Mouse (Mus musculus): ENCODE measurements around the gene Eif2b1. TPM values are rescaled to one million over a fixed set of nuclear protein-coding genes. Genes with fewer than 3 reads are reported as not detected.
"Not testable (repeated sequence)": the region's sequence is repeated elsewhere in the genome, so short reads cannot be mapped to it uniquely, and the experiment has no call there.

Gene Eif2b1
- total RNA-seq, 1 experiment from 2014 or later, result 24.1 TPM

GRCm38 (mm10) chr5:124552094-124552472, 26.8 kb downstream of the Eif2b1 start:
- no peak for ATAC-seq (ENCODE audit: extremely low read depth, insufficient number of reproducible peaks, low FRiP score, poor library complexity, severe bottlenecking)

- not testable (repeated sequence) for ATAC-seq (ENCODE audit: extremely low read depth, insufficient number of reproducible peaks, low FRiP score, poor library complexity, severe bottlenecking)
Observed at GRCm38 (mm10) chr5:124551349-124552093, 27.4 kb downstream of the Eif2b1 start.

GRCm38 (mm10) chr5:124550737-124551136, 28.2 kb downstream of the Eif2b1 start:
- ATAC-seq (ENCODE audit: extremely low read depth, insufficient number of reproducible peaks, low FRiP score, poor library complexity, severe bottlenecking), result not testable (repeated sequence)

GRCm38 (mm10) chr5:124541602-124541973, 37.3 kb downstream of the Eif2b1 start:
- no peak for ATAC-seq (ENCODE audit: extremely low read depth, insufficient number of reproducible peaks, low FRiP score, poor library complexity, severe bottlenecking)

- ATAC-seq (ENCODE audit: extremely low read depth, insufficient number of reproducible peaks, low FRiP score, poor library complexity, severe bottlenecking), result 0 out of 2 replicates have a peak, but pooled peaks have one; percentile 4
Observed at GRCm38 (mm10) chr5:124540905-124541601, 37.9 kb downstream of the Eif2b1 start.

GRCm38 (mm10) chr5:124540383-124540786, 38.5 kb downstream of the Eif2b1 start, which contains the start of gene Tmed2:
Tmed2 (plus strand) TSS chr5:124540695.
- ATAC-seq (ENCODE audit: extremely low read depth, insufficient number of reproducible peaks, low FRiP score, poor library complexity, severe bottlenecking), result peak; percentile 94

- ATAC-seq (ENCODE audit: extremely low read depth, insufficient number of reproducible peaks, low FRiP score, poor library complexity, severe bottlenecking), result no peak
Observed at GRCm38 (mm10) chr5:124539905-124540304, 39.0 kb downstream of the Eif2b1 start.

- ATAC-seq (ENCODE audit: extremely low read depth, insufficient number of reproducible peaks, low FRiP score, poor library complexity, severe bottlenecking), result peak; percentile 52; the same call in 1 of the 2 replicates
Observed at GRCm38 (mm10) chr5:124538813-124539792, 39.8 kb downstream of the Eif2b1 start.

- ATAC-seq (ENCODE audit: extremely low read depth, insufficient number of reproducible peaks, low FRiP score, poor library complexity, severe bottlenecking), result no peak
Observed at GRCm38 (mm10) chr5:124536776-124537175, 42.2 kb downstream of the Eif2b1 start.

GRCm38 (mm10) chr5:124535016-124535415, 43.9 kb downstream of the Eif2b1 start:
- ATAC-seq (ENCODE audit: extremely low read depth, insufficient number of reproducible peaks, low FRiP score, poor library complexity, severe bottlenecking), result no peak

GRCm38 (mm10) chr5:124532451-124532850, 46.5 kb downstream of the Eif2b1 start:
- no peak for ATAC-seq (ENCODE audit: extremely low read depth, insufficient number of reproducible peaks, low FRiP score, poor library complexity, severe bottlenecking)

- ATAC-seq (ENCODE audit: extremely low read depth, insufficient number of reproducible peaks, low FRiP score, poor library complexity, severe bottlenecking), result no peak
Observed at GRCm38 (mm10) chr5:124531583-124531930, 47.4 kb downstream of the Eif2b1 start.

- no peak for ATAC-seq (ENCODE audit: extremely low read depth, insufficient number of reproducible peaks, low FRiP score, poor library complexity, severe bottlenecking)
Observed at GRCm38 (mm10) chr5:124530655-124531582, 48.0 kb downstream of the Eif2b1 start, which contains the start of gene Rilpl1. Rilpl1 (minus strand) TSS chr5:124531391.

GRCm38 (mm10) chr5:124529697-124530096, 49.2 kb downstream of the Eif2b1 start:
- no peak for ATAC-seq (ENCODE audit: extremely low read depth, insufficient number of reproducible peaks, low FRiP score, poor library complexity, severe bottlenecking)

GRCm38 (mm10) chr5:124529191-124529651, 49.7 kb downstream of the Eif2b1 start:
- no peak for ATAC-seq (ENCODE audit: extremely low read depth, insufficient number of reproducible peaks, low FRiP score, poor library complexity, severe bottlenecking)

GRCm38 (mm10) chr5:124528791-124529190, 50.1 kb downstream of the Eif2b1 start:
- ATAC-seq (ENCODE audit: extremely low read depth, insufficient number of reproducible peaks, low FRiP score, poor library complexity, severe bottlenecking), result no peak

- ATAC-seq (ENCODE audit: extremely low read depth, insufficient number of reproducible peaks, low FRiP score, poor library complexity, severe bottlenecking), result no peak
Observed at GRCm38 (mm10) chr5:124528351-124528750, 50.6 kb downstream of the Eif2b1 start.

GRCm38 (mm10) chr5:124524943-124525342, 54.0 kb downstream of the Eif2b1 start:
- no peak for ATAC-seq (ENCODE audit: extremely low read depth, insufficient number of reproducible peaks, low FRiP score, poor library complexity, severe bottlenecking)

Measured in neutrophil, adult 5-6 weeks (primary cell).